Mouse (Mus musculus) gastrocnemius, postnatal 14 days (tissue): ENCODE results near the gene Helz. TPM values are rescaled to one million over a fixed set of nuclear protein-coding genes. Genes with fewer than 3 reads are reported as not detected.
A peak's percentile ranks its signal among the peaks of the same experiment; 100 is the strongest.

Experiments
- DNase-seq: peaks from one replicate; pipeline ENCODE4 v3.0.0; 2021; ENCODE audit warnings: mixed read lengths
- intact Hi-C: fragments of 180-260 bp; cut with DNase I; formaldehyde crosslinking; loops from one replicate; pipeline ENCODE4 v1.15.1; 2025; ENCODE audit warnings: low total_unique reads
- total RNA-seq, 2 experiments: library from RNA; stranded (reverse); gene quantifications; 2 replicates each; pipeline ENCODE4 v1.2.3; 2021

Helz gene
- total RNA-seq, 2 experiments from 2014 or later, result 14.0 to 17.3 TPM

DNA sequence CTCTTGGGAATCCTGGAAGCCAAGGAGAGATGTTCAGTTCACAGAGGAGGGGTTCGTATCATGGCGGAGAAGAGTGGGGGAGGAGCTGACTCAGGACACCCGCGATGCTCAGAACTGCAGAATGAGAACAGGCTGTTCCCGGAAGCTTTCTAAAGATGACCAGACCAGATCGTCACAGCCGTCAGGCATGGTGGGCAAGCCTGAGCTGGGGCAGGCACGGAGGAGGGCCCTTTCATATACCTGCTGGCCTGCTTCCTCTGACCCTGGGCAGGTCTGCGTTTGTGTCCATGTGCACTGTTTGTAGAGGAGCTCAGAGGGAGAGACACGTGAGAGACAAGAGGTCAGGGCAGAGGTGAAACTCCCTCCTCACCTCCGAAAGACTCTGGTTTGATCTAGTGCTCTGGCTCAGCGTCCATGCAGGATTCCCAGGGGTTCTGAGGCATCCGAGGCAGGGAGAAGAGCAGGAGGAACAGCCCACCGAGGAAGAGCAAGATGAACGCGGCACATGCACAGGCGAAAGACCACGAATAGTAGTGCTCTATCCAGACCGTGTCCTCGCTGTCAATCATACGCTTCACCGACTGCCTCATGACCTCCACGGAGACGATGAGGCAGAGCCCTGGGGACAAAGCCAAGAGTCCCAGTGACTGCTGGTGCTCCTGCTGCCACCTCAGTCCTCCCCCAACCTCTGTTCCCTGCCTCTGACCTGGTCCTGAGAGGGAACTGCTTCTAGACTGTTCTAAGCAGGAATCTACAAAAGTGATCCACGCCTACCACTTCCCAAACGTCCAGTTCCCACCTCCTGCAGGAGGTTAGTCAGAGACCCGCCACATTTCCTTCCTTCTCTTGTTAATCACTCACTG, 155.8 kb downstream of the Helz start:
- intact Hi-C loops, result no loop called here
- peak; percentile 9 for DNase-seq

DNA sequence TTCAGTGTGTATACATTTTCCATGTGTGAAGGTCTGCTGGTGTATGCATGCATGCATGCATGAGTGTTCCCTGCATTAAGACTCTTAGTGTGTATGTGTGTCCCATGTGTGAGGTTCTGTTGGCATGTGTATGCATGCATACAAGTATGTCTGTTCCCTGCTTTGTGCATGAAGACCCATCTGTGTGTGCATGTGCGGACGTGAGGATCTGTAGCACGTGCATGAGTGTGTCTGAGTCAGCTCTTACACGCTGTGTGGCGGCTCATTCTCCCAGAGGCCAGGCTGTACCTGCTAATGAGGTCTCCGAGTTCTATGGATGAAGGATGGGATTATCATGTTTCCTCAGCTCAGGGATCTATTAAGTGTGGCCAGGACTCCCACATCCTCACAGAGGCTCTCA, 157.3 kb downstream of the Helz start:
- DNase-seq, result no peak
- intact Hi-C loops, result no loop called here

DNA sequence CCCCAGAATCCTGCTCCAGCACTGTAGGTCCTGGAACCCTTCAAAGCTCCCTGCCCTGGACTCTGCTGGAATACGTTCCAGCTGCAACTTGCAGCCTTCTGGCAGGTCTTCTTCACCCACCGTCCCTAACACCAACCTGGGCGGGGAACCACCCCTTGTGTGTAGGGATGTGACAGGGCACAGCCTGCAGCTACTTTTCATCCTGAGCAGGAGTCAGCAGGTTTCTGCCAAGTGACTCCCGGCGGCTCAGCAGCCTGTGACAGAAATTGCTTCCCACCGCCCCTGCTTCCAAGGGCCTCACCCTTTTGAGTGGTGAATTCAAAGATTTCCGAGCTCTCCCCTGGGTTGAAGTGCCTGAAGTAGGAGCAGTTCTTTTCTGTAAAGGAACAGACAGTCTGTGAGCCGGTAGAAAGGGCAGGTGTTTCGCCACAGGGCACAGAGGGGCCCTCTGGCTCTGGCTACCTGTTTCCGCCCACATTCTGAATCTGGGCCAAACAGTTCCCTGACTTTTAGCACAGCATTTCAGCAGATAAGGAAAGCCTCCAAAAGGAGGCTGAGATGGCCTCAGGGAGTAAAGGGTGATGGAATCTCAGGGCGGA, 157.8 kb downstream of the Helz start:
- intact Hi-C loops, result no loop called here
- DNase-seq, result no peak

DNA sequence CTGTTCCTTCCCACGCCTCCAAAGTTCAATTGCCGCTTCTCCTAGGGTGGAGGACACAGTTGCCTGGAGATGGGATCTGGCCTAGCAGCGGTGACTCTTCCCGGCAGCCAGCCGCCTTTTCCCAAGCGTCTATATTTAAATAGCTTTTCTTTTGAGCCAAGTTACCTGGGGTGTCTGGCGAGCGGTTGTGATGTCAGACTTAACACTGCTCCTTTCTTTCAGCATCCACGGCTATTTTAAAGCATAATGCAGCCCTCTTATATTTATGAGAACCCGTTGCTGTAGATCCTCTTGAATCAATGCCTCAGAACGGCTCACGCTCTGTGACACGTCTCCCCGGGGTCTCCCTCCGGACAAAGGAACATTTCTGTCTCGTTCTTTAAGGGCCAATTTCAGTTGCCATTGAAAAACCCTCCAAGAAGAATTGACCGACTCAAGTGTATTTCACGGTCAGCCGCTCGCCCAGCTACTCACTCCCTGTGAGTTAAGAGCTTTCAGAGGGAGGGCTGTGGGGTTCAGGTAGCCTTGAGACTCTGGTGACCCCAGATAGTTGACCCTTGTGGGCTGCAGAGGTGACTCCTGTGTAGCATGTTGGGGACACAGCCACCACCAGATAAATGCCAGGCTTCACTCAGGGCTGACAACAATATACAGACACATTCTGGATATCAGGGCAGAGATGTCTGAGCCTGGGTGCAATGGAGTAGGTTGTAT, 160.3 kb downstream of the Helz start:
- intact Hi-C loops, result no loop called here

DNA sequence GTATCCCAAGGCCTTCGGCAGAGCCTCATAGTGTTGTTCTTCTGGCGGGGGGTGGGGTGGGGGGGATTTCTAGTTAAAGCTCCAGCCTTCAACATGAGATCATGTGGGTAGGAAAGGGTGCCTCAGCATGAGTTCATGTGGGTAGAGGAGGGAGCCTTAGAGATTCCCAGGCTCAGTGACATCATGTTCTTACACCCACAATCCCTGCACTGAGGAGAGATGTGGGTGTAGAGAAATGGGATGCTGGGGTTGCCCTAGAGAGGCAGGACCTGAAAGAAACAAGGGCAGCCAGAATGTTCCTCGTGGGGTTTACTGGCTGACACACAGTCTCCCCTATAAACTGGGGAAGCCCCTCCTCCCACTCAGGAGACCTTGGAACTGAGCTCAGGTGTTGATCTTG, 162.6 kb downstream of the Helz start:
- no peak for DNase-seq

More for the DNA sequence above, 160.3 kb downstream of the Helz start:
- no peak for DNase-seq

GRCm38 (mm10) chr11:107714368-107714767, 166.6 kb downstream of the Helz start:
- DNase-seq, result peak; percentile 50
- intact Hi-C loops, result no loop called here

More for the DNA sequence above, 162.6 kb downstream of the Helz start:
- intact Hi-C loops, result no loop called here

- peak; percentile 75 for DNase-seq
Measured at GRCm38 (mm10) chr11:107716332-107716938, 168.7 kb downstream of the Helz start, which contains the start of gene Cacng1. Cacng1 (minus strand) TSS chr11:107716522.

DNA sequence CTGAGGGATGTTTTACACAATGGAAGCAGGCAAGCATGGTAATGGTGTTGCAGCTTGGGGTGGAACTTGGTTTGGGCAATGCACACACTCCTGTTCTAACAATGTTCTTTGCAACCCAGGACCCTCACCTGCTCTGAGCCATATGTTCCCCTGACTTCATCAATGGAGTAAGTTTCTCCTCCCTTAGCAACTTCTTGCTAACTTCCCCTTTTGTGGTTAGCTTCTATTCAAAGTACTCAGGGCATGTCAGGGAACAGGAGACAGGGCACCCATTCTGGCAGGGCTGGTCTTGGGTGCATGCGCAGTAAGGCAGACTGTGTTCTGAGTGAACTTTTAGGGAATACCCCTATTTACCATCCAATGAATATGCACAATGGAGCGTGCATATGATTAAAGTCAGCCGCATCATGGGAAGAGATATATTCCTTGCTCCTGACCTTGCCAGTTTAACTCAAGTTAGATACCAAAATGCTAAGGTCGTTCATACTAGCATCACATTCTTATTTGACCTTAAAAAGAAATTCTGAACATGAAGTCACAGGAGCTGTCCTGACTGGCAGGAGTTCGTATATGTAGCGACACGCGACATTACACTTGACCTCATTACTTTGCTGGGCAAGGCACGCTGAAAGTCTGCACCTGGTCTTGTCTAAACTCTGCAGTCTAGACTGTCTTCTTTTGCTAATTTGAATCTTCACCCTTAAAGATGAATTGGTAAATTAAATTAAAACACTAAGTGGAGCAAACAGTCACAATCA, 172.7 kb downstream of the Helz start:
- DNase-seq, result no peak
- intact Hi-C loops, result no loop called here

More at GRCm38 (mm10) chr11:107716332-107716938, 168.7 kb downstream of the Helz start, which contains the start of gene Cacng1:
- intact Hi-C loops, result no loop called here

DNA sequence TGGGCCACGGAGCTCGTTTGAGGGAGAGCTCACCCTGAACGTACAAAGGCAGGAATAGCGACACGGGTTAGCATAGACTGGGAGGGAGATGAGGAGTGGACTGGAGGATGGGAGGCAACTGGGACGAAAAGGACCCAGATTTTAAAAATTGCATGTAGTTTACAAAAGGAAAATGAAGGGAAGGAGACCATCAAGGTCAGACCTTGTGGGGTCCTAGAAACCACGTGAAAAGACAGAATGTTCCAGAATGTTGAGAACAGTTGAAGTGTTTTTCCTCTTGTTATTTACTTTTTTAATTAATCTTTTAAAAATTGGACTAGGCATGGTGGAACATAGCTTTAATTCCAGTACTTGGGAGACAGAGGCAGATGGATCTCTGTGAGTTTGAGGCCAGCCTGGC, 173.3 kb downstream of the Helz start:
- intact Hi-C loops, result no loop called here
- DNase-seq, result no peak

GRCm38 (mm10) chr11:107724603-107725002, 176.9 kb downstream of the Helz start:
- intact Hi-C loops, result no loop called here
- DNase-seq, result no peak

- DNase-seq, result peak; percentile 66
- intact Hi-C loops, result no loop called here
Measured at GRCm38 (mm10) chr11:107728073-107728863, 180.5 kb downstream of the Helz start.

- DNase-seq, result no peak
- intact Hi-C loops, result no loop called here
Measured at GRCm38 (mm10) chr11:107729141-107729540, 181.4 kb downstream of the Helz start.

DNA sequence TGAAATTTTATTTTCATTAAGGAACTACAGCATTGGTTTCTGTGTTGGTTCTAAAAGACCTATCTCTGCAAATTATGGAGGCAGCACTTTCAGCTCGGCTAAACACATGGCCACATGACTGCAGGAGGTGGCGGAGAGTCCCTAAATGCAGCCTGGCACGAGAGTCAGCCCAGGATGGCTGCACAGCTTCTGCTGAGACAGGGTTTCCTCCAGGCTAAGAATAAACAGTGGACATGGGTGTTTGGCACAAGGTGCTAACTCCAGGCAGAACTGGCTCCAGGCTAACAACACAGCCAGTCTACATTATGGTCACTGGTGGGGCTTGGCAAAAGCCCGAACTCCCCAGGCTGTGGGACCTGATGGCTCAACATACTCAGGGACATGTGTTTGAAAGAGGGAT, 183.2 kb downstream of the Helz start:
- intact Hi-C loops, result no loop called here
- DNase-seq, result peak; percentile 55

GRCm38 (mm10) chr11:107731498-107731897, 183.8 kb downstream of the Helz start:
- DNase-seq, result peak; percentile 42
- intact Hi-C loops, result no loop called here

GRCm38 (mm10) chr11:107734133-107734532, 186.4 kb downstream of the Helz start:
- intact Hi-C loops, result no loop called here
- peak; percentile 24 for DNase-seq

DNA sequence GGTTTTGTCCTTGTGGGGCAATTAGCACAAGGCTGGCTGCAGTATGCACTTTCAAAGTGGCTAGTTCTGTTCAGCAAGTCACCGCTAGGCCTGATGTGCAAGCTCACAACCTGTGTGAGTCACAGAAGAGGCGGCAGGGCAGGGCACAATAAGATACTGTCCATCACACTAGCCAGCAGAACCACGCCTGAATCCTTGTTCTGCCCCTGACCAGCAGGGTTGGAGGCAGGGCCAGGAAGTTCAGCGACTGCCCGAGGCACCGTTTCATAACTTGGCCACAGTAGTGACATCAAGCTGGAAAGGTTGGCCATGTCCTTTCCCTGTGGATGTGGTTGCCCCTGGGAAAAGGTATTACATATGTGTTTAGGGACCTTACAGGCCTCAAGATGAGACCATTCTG, 190.2 kb downstream of the Helz start:
- intact Hi-C loops, result no loop called here
- DNase-seq, result no peak

GRCm38 (mm10) chr11:107738418-107739099, 190.8 kb downstream of the Helz start:
- intact Hi-C loops, result no loop called here
- no peak for DNase-seq

- intact Hi-C loops, result no loop called here
- no peak for DNase-seq
Measured at GRCm38 (mm10) chr11:107743100-107743499, 195.4 kb downstream of the Helz start.
